Mouse (Mus musculus) kidney, postnatal 4 days (tissue): ENCODE data around the gene Adpgk.

Experiments used
- DNase-seq, 2 experiments: peaks; one replicate each; pipeline ENCODE4 v3.0.0; 2021; ENCODE audit warnings: mixed read lengths in 2 of 2

The Adpgk gene

GRCm38 (mm10) chr9:59290957-59291687 lies at the start of gene Adpgk:
TSS of gene Adpgk (plus strand) at chr9:59291558.
- peak; percentile 98 to 99 for DNase-seq

GRCm38 (mm10) chr9:59245181-59245580 lies 46.2 kb upstream of the Adpgk start:
- DNase-seq = no peak

- DNase-seq = no peak
Observed at GRCm38 (mm10) chr9:59246456-59247029, 44.8 kb upstream of the Adpgk start.

- no peak for DNase-seq
Observed at GRCm38 (mm10) chr9:59249359-59249758, 42.0 kb upstream of the Adpgk start.

GRCm38 (mm10) chr9:59250272-59250671 lies 41.1 kb upstream of the Adpgk start:
- DNase-seq = no peak

GRCm38 (mm10) chr9:59254716-59255421 lies 36.5 kb upstream of the Adpgk start:
- peak; percentile 29 to 40 for DNase-seq

- peak; percentile 22 to 50 for DNase-seq
Observed at GRCm38 (mm10) chr9:59259806-59260454, 31.4 kb upstream of the Adpgk start.

- DNase-seq = peak in 1 of 2 experiments; percentile 60
Observed at GRCm38 (mm10) chr9:59266332-59266731, 25.0 kb upstream of the Adpgk start.

- DNase-seq = peak; percentile 82 to 89
Observed at GRCm38 (mm10) chr9:59269728-59270127, 21.6 kb upstream of the Adpgk start.

- no peak for DNase-seq
Observed at GRCm38 (mm10) chr9:59271081-59271480, 20.3 kb upstream of the Adpgk start.

- DNase-seq = peak; percentile 58 to 77
Observed at GRCm38 (mm10) chr9:59271711-59272110, 19.6 kb upstream of the Adpgk start.

- DNase-seq = no peak
Observed at GRCm38 (mm10) chr9:59273199-59273598, 18.2 kb upstream of the Adpgk start.

- DNase-seq = no peak
Observed at GRCm38 (mm10) chr9:59274846-59275455, 16.4 kb upstream of the Adpgk start.

- DNase-seq = no peak
Observed at GRCm38 (mm10) chr9:59278199-59278598, 13.2 kb upstream of the Adpgk start.

- DNase-seq = no peak
Observed at GRCm38 (mm10) chr9:59278694-59279093, 12.7 kb upstream of the Adpgk start.

GRCm38 (mm10) chr9:59280888-59281287 lies 10.5 kb upstream of the Adpgk start:
- DNase-seq = no peak

- peak; percentile 87 to 89 for DNase-seq
Observed at GRCm38 (mm10) chr9:59281871-59282682, 9.3 kb upstream of the Adpgk start.

GRCm38 (mm10) chr9:59282683-59282986 lies 8.7 kb upstream of the Adpgk start:
- DNase-seq = no peak

GRCm38 (mm10) chr9:59285614-59286013 lies 5.7 kb upstream of the Adpgk start:
- no peak for DNase-seq

GRCm38 (mm10) chr9:59288058-59288457 lies 3.3 kb upstream of the Adpgk start:
- DNase-seq = no peak

GRCm38 (mm10) chr9:59288685-59289410 lies 2.5 kb upstream of the Adpgk start:
- no peak for DNase-seq
